Mouse (Mus musculus) forebrain, postnatal 0 days (tissue): Measurements from ENCODE around the gene C1ql4. TPM values are rescaled to one million over a fixed set of nuclear protein-coding genes. Genes with fewer than 3 reads are reported as not detected.
"Not testable (repeated sequence)": the region's sequence is repeated elsewhere in the genome, so short reads cannot be mapped to it uniquely, and the experiment has no call there.

ENCODE experiments used
- ATAC-seq: fragments of 200-750 bp; cut with Nextera tagmentation; 2 replicates; pipeline ENCODE4 v1.8.0; 2017; ENCODE audit warnings: mild to moderate bottlenecking, moderate library complexity
- DNase-seq: peaks from one replicate; pipeline ENCODE4 v3.0.0-alpha.2; 2015
- H3K27ac ChIP-seq: fragments of 300-500 bp; sonication (generic); 2 replicates; pipeline ENCODE4 v1.5.1; 2014; ENCODE audit warnings: low read depth, mild to moderate bottlenecking, antibody characterized with exemption, low read length, moderate library complexity, mixed read lengths
- H3K27me3 ChIP-seq: fragments of 300-500 bp; sonication (generic); 2 replicates; pipeline ENCODE4 v1.6.1; 2014; ENCODE audit warnings: mild to moderate bottlenecking, low read length, mixed read lengths; ENCODE audit not compliant: insufficient read depth
- H3K36me3 ChIP-seq: fragments of 300-500 bp; sonication (generic); 2 replicates; pipeline ENCODE4 v1.6.1; 2014; ENCODE audit warnings: mild to moderate bottlenecking, moderate library complexity; ENCODE audit not compliant: insufficient read depth
- H3K4me1 ChIP-seq: fragments of 300-500 bp; sonication (generic); 2 replicates; pipeline ENCODE4 v1.6.1; 2014; ENCODE audit warnings: antibody characterized with exemption; ENCODE audit not compliant: insufficient read depth
- H3K4me2 ChIP-seq: fragments of 300-500 bp; sonication (generic); 2 replicates; pipeline ENCODE4 v1.6.1; 2014; ENCODE audit warnings: low read depth, mild to moderate bottlenecking, moderate library complexity
- H3K4me3 ChIP-seq: fragments of 300-500 bp; sonication (generic); 2 replicates; pipeline ENCODE4 v1.5.1; 2014; ENCODE audit warnings: low read depth, low read length, mixed read lengths
- H3K9ac ChIP-seq: fragments of 300-500 bp; sonication (generic); 2 replicates; pipeline ENCODE4 v1.6.1; 2014; ENCODE audit warnings: mild to moderate bottlenecking
- H3K9me3 ChIP-seq: fragments of 300-500 bp; sonication (generic); 2 replicates; pipeline ENCODE4 v1.6.1; 2016; ENCODE audit warnings: low read length
- CTCF ChIP-seq: sonication (generic); IDR thresholded peaks from 2 replicates; pipeline ENCODE4 v1.5.1; 2016; ENCODE audit warnings: antibody characterized with exemption, control low read depth, low read depth
- WGBS: fragments of 180-500 bp; shearing (Covaris S2); extraction: QIAGEN DNeasy Blood & Tissue Kit; methylation state at CpG from one replicate; pipeline ENCODE4 v1.1.7; 2014; 5-methylcytosine and 5-hydroxymethylcytosine counted together
- polyA plus RNA-seq: library from polyadenylated mRNA; unstranded; fragments of >200 nt; fragmentation: Nextera tagmentation; extraction: Ambion mirVana; gene quantifications from 2 replicates; pipeline ENCODE4 v1.2.1, GENCODE M21; 2015
- total RNA-seq: library from RNA; depleted of rRNA; stranded (reverse); fragments of >200 nt; gene quantifications from 2 replicates; pipeline ENCODE4 v1.2.3, GENCODE M21; 2014

Gene C1ql4
- total and polyA plus RNA-seq, 2 experiments from 2014 or later: 0.40 to 0.48 TPM

DNA sequence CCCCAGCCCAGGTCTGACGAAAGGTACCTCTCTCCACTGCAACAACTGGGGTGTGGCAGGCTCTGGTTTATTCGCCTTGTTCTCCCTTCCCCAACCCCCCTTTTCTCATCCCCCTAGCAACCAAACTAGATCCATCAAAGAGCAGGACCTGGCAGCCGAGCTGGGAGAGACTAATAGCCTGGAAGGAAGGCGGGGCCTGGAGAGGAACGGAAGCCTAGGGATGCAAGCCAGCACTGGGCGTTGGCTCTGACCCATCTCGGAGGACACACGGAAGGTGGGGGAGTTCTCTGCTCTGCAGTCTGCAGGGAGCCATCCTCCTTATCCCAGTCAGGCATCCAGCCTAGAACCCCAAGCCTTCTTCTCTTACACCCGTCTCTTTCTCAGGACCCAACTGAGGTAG, 34.2 kb downstream of the C1ql4 start:
- no peaks in the 10 kb centered on the region for H3K9me3 ChIP-seq
- ATAC-seq: no peak
- 0 out of 2 replicates have a peak, but pooled peaks cover 4% of the 10 kb centered on the region for H3K4me1 ChIP-seq
- no peak overlapping the region for H3K9ac ChIP-seq
- no peak for DNase-seq
- H3K27ac ChIP-seq: no peak overlapping the region
- no peak overlapping the region for H3K4me2 ChIP-seq
- no peak overlapping the region for H3K4me3 ChIP-seq
- 11% methylated on average over 9 of the region's 9 CpGs for whole genome bisulfite sequencing
- H3K27me3 ChIP-seq: peaks cover 38% of the 10 kb centered on the region
- no peaks in the 10 kb centered on the region for H3K36me3 ChIP-seq
- no peak for TF ChIP-seq CTCF

DNA sequence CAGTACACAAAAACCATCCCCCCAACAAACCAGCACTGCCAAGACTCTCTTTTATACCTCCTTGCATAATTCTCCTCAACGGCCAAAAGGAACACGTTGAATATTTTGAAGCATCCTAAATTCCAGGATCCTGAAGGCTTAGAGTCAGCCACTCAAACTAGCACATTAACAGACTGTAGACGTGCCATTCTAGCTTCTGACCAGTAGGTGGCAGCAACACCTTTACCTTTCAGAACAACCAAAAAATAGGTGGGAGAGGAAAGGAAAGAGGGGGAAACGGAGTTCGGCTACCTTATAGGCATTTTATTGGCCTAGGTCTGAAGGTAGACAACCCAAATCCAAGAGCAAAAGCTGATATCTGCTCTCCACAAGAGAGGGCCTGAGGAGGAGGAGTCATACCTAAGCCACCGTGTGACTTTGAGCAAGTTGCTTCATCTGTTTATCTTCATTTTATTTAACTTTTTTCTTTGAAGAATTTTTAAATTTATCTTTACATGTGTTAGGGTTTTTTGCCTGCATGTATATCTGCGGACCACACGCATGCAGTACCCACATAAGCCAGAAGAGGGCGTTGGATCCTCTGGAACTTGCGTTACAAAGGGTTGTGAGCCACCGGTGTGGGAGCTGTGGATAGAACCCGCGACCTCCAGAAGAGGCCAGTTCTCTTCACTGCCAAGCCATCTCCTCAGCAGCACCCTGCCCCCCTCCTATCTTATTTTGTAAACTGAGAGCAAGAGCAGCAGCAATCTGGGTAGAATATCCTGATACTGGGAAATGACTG, 38.0 kb downstream of the C1ql4 start:
- H3K4me1 ChIP-seq: no peaks in the 10 kb centered on the region
- H3K4me2 ChIP-seq: no peak overlapping the region
- no peaks in the 10 kb centered on the region for H3K36me3 ChIP-seq
- H3K9ac ChIP-seq: no peak overlapping the region
- DNase-seq (peak; percentile 85), ATAC-seq (no peak; the same call in 1 of the 2 replicates)
- 34% methylated on average over 13 of the region's 13 CpGs for WGBS
- TF ChIP-seq CTCF: peak; percentile 94
- no peak overlapping the region for H3K27ac ChIP-seq
- H3K4me3 ChIP-seq: no peak overlapping the region
- no peaks in the 10 kb centered on the region for H3K9me3 ChIP-seq
- peaks cover 5% of the 10 kb centered on the region; the same call in 1 of the 2 replicates for H3K27me3 ChIP-seq

DNA sequence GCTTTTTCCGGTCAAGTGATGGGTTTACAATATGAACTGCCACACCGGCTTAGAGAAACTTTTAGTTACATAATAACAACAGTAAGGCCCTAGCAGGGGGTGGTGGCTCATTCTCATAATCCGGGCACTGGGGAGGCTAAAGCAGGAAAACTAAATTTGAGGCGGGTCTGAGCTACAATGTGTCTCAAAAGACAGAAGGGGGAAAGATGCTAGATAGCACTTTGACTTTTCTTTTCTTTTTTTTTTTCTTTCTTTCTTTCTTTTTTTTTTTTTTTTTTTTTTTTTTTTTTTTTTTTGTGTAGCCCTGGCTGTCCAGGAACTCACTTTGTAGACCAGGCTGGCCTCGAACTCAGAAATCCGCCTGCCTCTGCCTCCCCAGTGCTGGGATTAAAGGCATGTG, 41.9 kb downstream of the C1ql4 start:
- not testable (repeated sequence) for H3K27ac ChIP-seq, ATAC-seq, DNase-seq, H3K4me2 ChIP-seq, H3K9me3 ChIP-seq, H3K4me1 ChIP-seq, H3K9ac ChIP-seq, H3K4me3 ChIP-seq, H3K27me3 ChIP-seq, H3K36me3 ChIP-seq
- WGBS: 82% methylated on average over 6 of the region's 6 CpGs

DNA sequence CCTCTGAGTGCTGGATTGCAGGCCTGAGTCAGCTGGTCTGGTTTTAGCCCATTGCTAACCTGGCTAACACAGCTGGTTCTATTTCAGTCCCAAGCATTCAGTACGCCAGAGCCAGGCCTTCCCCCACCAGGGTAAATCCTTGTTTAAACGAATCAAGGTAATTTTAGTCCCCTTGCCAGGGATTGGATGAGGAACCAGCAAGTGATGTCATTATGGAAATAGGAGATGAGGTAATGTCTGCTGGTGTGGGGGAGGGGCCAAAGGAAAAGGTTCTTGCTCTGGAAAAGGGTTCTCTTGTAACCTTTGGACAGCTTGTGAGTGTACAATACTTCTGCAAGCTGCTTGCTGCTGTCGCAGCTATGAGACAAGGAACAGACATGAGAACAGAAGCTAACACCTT, 42.8 kb downstream of the C1ql4 start:
- Histone ChIP-seq H3K4me3 (no peak overlapping the region), H3K9me3 (no peaks in the 10 kb centered on the region), H3K27ac (no peak overlapping the region), H3K36me3 (no peaks in the 10 kb centered on the region), H3K9ac (no peak overlapping the region), H3K27me3 (no peaks in the 10 kb centered on the region), H3K4me2 (no peak overlapping the region), H3K4me1 (no peaks in the 10 kb centered on the region)
- TF ChIP-seq CTCF: no peak
- ATAC-seq (no peak), DNase-seq (no peak)
- 30% methylated on average over 3 of the region's 3 CpGs for WGBS

DNA sequence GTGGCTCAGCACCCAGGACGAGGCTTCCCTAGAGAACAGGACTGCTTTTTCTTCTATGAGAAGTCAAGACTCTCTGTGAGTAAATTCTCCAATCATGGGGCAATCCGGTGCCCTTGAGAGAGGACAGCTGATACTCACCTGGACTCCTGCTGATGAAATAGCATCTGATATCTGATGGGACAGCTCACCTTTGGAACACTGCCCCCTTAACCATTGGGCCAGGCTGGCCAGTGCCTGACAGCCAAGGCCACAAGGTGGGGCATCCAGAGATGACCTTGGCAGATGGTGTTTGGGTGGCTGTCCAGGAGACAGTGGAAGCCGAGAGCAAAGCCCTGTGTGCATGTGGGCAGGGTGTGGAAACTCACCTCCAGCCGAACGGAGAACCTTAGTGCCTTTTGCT, 45.3 kb downstream of the C1ql4 start:
- Histone ChIP-seq H3K27me3 (no peaks in the 10 kb centered on the region), H3K9me3 (no peaks in the 10 kb centered on the region), H3K27ac (no peak overlapping the region), H3K36me3 (no peaks in the 10 kb centered on the region), H3K4me1 (no peaks in the 10 kb centered on the region), H3K4me3 (no peak overlapping the region), H3K9ac (no peak overlapping the region), H3K4me2 (no peak overlapping the region)
- no peak for DNase-seq
- TF ChIP-seq CTCF: no peak
- 86% methylated on average over 5 of the region's 5 CpGs for WGBS
- ATAC-seq: no peak

DNA sequence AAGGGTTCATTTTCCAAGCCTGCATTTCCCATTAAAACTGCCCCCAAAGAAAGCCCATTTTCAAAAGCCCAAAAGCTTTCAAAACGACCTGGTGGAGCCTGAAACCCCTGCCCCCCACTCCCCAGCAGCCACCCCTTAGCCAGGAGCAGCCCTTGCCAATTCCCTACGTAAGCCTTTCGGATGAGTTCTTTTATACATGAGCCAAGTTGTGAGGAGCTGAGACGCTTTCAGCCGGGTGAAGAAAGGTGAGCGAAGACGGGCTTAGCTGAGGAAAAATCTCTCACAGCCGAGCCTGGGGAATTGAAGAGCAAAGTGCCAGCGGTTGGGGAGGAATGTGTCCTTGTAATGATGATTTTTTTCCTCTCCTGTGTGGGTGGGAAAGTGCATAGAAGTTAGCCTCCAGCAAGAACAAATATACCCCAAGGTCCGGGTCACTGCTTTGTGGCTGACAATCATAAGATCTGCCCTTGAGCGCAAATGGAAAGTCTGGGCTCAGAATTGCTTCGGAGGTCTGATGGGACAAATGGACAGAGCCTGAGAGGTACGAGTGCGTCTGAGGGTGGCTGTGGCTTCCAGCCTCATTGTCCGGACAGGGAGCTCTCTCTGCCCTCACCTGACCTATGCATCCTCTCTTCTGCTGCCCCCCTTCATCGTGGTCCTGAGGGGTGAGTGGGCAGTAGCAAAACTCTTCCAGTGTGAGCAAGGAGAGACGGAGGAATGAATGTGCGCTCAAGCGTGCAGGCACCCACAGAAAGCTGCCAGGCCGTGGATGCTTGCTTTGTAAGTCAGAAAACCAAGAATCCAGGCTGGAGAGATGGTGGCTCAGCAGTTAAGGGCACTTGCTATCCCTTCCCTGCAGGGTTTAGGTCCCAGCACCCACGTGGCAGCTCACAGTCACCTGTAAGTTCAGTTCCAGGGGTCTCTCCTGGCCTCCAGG, 46.4 kb downstream of the C1ql4 start:
- Histone ChIP-seq H3K9ac (no peak overlapping the region), H3K4me3 (no peak overlapping the region), H3K27ac (no peak overlapping the region), H3K9me3 (no peaks in the 10 kb centered on the region), H3K36me3 (no peaks in the 10 kb centered on the region), H3K4me1 (no peaks in the 10 kb centered on the region), H3K27me3 (no peaks in the 10 kb centered on the region), H3K4me2 (peak overlapping the region; percentile 15; the same call in 1 of the 2 replicates)
- ATAC-seq (no peak), DNase-seq (no peak)
- no peak for TF ChIP-seq CTCF
- 27% methylated on average over 21 of the region's 21 CpGs for WGBS
